Mouse (Mus musculus): ENCODE measurements around the gene Olfr1510.
"Not testable (repeated sequence)": the region's sequence is repeated elsewhere in the genome, so short reads cannot be mapped to it uniquely, and the experiment has no call there.

Olfr1510 gene

DNA sequence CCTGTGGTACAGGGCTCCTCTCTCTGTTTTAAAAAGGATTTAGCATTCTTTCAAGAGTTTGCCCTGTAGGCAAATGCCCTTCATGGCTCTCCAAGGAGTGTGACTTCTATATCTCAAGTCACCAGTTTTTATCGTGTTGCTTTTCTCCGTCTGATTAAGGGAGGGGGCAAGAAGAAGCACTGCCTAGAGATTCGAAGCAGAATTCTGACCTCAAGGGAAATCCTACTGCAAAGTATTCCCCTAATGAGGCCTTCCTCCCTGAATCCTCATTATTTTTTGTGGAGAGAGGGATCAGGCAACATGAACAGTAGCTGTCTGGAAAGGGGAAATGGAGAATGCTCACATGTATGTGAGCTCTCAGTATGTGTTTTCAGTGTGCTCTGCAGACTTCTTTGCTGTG lies at the start of gene Olfr1510:
Gene Olfr1510, minus strand, starts transcription at position 101 of the 400 bp plus-strand sequence.
- no peak for DNase-seq (ENCODE audit: extremely low spot score, low read depth, low spot score)

DNA sequence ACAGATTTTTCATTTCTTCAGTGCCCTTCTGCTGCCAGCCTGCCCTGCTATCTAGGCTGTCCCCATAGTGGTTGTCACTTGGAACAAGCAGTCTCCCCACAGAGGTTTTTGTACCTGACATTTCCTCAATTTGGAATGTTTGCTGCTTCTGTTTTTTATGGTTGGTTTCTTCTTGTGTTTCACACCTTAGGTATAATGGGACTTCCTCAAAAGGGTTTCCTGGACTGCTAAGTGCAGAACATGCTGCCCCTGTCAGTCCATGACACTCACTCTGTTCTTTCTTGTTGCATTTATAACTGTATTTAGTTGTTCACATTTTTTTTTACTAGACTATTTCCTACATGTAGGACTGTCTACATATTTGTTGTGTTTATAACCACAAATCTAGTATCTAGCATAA lies 47.8 kb upstream of the Olfr1510 start:
- DNase-seq (ENCODE audit: extremely low spot score, low read depth, low spot score): no peak

DNA sequence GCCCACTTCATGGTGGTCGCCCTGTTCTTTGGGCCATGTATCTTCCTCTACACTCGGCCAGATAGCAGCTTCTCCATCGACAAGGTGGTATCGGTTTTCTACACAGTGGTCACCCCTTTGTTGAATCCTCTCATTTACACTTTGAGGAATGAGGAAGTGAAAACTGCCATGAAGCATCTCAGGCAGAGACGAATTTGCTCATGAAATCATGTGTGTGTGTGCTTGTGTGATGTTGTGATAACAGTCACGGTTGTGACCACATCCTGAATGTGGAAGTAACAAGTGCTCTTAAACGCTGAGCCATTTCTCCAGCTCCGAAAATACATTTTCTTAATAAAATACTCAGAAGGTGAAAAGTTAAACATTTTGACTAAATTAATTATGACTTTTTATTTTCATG lies 37.0 kb upstream of the Olfr1510 start:
- DNase-seq (ENCODE audit: extremely low spot score, low read depth, low spot score): no peak

DNA sequence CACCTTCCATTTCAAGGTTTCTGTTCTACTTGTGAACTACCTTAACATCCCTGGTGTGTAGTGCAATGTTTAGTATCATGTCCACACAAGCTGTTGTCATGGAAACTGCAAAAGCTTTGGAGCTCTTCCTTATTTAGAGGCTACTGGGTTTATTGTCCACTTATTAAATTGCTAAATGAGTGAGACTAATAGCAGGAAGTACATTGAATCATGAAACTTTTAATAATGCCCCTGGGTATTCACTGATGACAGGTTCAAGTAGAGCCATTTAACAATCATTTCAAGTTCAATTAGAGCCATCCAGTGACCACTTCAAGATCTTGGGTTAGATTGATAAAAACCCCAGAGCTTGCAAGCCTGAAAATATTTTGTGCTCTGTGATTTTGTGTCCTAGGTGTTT lies 28.5 kb upstream of the Olfr1510 start, which contains the start of gene Olfr1509:
Gene Olfr1509, plus strand, starts transcription at position 301 of the 400 bp plus-strand sequence.
- DNase-seq (ENCODE audit: extremely low spot score, low read depth, low spot score): no peak

DNA sequence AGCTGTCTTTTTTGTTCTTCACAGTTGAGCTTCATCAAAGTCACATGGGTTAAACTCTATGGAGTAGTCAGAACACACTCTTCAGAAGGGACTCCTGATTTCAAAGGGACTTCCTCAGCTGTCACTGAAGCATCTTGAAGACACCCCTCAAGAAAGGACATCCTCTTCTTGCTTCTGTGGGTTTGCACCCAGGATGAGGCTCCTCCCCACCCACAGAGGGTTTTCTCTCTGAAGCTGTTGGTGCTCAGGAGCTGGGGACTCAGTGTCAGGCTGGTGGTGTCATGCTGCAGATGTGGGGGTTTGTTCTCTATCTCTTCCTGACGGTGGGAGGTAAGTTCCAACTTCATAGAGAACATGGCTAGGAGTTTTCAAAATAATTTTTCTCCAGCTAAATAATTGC lies 13.5 kb upstream of the Olfr1510 start:
- DNase-seq (ENCODE audit: extremely low spot score, low read depth, low spot score): no peak

DNA sequence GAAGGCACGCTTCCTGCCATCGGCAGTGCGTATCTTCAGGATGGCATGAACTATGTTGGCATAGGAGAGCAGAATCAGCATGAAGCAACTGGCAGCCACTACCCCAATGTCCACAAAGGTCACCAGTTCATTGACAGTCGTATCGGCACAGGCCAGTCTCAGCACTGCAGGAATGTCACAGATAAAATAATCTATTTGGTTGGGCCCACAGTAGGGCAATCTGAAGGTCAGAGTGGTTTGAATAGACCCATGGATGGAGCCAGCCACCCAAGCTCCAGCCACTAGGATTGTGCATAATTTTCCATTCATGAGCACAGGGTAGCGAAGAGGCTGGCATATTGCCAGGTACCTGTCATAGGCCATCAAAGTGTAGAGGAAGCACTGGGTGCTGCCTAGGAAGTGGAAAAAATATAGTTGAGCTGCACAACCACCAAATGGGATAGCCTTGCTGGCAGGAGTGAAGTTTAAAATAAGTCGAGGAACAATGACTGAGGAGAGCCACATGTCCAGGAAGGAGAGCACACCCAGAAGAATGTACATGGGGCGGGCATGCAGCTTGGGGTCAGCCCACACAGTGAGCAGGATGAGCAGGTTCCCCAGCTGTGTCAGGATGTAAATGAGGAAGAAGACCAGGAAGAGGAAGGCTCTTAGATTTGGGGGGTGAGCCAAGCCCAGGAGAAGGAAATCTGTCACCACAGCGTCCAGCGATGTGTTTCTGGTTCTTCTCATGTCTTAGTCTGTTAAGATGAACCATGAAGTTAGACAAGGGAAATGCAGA lies 3.8 kb downstream of the Olfr1510 start:
- DNase-seq (ENCODE audit: extremely low spot score, low read depth, low spot score): not testable (repeated sequence)

DNA sequence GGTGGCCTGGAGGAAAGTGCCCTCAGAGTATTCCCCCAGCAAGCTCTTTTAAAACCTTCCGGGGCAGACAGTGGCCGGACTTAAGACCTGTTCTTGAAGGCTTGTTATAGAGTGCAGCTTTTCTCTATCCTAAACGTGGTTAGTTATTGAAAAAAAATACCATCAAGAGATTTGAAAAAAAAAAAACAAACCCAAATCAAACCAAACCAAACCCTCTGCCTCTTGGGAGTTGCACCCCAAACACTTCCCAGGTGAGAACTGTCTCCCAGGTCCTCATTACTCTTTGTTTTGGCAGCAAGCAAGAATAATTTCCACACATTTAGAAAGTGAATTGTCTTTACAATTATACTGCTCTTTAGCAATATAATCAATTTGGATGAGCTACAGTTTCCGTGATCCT lies 16.9 kb downstream of the Olfr1510 start, which contains the start of gene Olfr1511:
Gene Olfr1511, minus strand, starts transcription at position 101 of the 400 bp plus-strand sequence.
- DNase-seq (ENCODE audit: extremely low spot score, low read depth, low spot score): no peak

DNA sequence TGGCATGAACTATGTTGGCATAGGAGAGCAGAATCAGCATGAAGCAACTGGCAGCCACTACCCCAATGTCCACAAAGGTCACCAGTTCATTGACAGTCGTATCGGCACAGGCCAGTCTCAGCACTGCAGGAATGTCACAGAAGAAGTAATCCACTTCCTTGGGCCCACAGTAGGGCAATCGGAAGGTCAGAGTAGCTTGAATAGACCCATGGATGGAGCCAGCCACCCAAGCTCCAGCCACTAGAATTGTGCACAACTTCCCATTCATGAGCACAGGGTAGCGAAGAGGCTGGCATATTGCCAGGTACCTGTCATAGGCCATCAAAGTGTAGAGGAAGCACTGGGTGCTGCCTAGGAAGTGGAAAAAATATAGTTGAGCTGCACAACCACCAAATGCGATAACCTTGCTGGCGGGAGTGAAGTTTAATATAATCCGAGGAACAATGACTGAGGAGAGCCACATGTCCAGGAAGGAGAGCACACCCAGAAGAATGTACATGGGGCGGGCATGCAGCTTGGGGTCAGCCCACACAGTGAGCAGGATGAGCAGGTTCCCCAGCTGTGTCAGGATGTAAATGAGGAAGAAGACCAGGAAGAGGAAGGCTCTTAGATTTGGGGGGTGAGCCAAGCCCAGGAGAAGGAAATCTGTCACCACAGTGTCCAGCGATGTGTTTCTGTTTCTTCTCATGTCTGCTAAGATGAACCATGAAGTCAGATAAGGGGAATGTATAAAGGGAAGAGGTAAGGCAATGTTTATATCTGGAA lies 23.9 kb downstream of the Olfr1510 start:
- not testable (repeated sequence) for DNase-seq (ENCODE audit: extremely low spot score, low read depth, low spot score)

DNA sequence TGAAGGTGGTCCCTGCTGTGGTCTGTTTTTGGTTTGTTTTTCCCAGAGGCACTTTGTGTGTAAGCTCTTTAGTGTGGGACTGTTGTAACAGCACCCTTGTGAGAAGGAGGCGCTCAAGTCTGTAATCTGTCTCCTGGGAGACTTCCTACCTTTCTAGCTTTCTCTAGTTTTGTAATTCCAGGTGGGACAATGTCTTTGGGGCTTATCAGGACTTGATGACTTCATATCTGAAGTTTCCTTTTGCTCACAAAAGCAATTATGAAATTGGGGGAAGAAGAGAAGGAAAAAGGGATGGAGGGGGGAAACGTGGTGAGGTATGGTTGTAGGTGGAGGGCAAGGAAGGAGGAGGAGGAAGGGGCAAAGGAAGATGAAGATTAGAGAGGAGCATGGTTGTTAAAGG lies 35.1 kb downstream of the Olfr1510 start, which contains the start of gene Olfr1512:
Gene Olfr1512, minus strand, starts transcription at position 101 of the 400 bp plus-strand sequence.
- no peak for DNase-seq (ENCODE audit: extremely low spot score, low read depth, low spot score)

DNA sequence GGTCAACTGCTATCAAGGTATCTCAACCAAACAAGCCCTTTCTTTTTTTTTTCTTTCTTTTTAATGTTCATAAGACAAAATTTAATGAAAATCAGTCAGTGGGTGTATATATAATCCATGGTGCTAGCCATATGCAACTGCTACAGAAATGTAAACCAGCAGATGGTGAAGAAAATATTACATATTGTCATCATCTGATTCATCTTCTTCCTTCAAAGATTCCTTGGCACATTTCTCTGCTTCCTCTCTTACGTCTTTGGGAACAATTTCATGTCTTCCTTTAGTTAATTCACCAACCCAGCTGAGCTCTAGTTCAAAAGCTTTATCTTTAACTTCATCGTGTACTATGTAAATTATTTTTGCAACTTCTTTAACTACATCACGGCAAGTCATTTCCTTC lies 45.4 kb downstream of the Olfr1510 start:
- no peak for DNase-seq (ENCODE audit: extremely low spot score, low read depth, low spot score)
